Mouse (Mus musculus) MEL (cell line): ENCODE data around the gene Pabpn1.

Source experiments
- E2F4 ChIP-seq: IDR thresholded peaks from 2 replicates; pipeline ENCODE4 v1.6.1; 2011; ENCODE audit warnings: low read depth, low read length, improper control_type of control experiment, borderline replicate concordance
- GATA1 ChIP-seq: IDR thresholded peaks from 2 replicates; pipeline ENCODE4 v1.6.1; 2011; ENCODE audit warnings: low read depth, low read length, improper control_type of control experiment
- KAT2A ChIP-seq: conservative IDR thresholded peaks from 2 replicates; pipeline ENCODE4 v1.6.1; 2012; ENCODE audit warnings: low read depth, low read length, improper control_type of control experiment, inconsistent platforms
- MXI1 ChIP-seq: IDR thresholded peaks from 2 replicates; pipeline ENCODE4 v1.6.1; 2011; ENCODE audit warnings: mild to moderate bottlenecking, low read depth, low read length, improper control_type of control experiment
- MYB ChIP-seq: IDR thresholded peaks from 2 replicates; pipeline ENCODE4 v1.6.1; 2011; ENCODE audit warnings: mild to moderate bottlenecking, low read depth, low read length, improper control_type of control experiment
- POLR2A ChIP-seq, 2 experiments: IDR thresholded peaks; 2 replicates each; pipeline ENCODE4 v1.6.1; 2011 to 2012; ENCODE audit warnings: low read length in 2 of 2, mild to moderate bottlenecking in 2 of 2, control low read depth in 1 of 2, improper control_type of control experiment in 1 of 2, low read depth in 1 of 2, moderate library complexity in 1 of 2; ENCODE audit not compliant: control insufficient read depth in 1 of 2, insufficient read depth in 1 of 2, poor library complexity in 1 of 2
- RAD21 ChIP-seq: IDR thresholded peaks from 2 replicates; pipeline ENCODE4 v1.6.1; 2011; ENCODE audit warnings: mild to moderate bottlenecking, low read depth, low read length, improper control_type of control experiment
- ZKSCAN1 ChIP-seq: IDR thresholded peaks from 2 replicates; pipeline ENCODE4 v1.6.1; 2012; ENCODE audit warnings: low read depth, mild to moderate bottlenecking, inconsistent platforms, low read length, improper control_type of control experiment, moderate library complexity

DNA sequence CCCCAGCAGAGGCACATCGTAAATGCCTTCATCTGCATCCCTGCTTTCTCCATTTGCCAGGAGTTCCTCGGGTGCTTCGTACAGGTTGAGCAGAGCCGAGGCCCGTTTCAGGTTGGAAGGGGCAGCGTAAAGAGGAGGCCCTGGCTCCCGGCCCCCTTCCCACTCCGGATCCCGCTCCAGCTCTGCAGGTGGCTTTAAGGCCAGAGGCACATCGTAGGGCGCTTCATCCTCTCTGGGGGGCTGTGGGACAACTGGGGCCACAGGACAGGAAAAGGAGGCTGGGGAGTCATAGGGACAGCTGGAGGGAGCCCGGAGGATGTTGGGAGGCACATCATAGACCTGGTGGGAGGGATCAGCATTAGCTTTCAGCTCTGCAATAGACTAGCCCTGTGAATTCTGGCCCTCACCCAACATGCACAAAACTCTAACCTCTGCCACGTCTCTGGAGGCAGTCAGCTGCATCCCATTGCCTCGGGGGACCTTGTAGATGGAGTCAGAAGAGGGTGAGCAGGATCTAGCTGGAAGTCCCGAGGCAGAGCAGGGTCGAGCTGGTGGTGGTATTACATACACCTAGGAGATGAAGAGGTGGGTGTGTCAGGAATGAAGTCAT lies 27.9 kb downstream of the Pabpn1 start:
- TF ChIP-seq ZKSCAN1 (no peak), RAD21 (no peak), POLR2A (IDR thresholded peaks at IDR 0.05; ENCODE audit: control insufficient read depth in 1 of 2, insufficient read depth in 1 of 2, low read depth in 1 of 2, low read length in 2 of 2, poor library complexity in 1 of 2) (no peak), MYB (no peak), MXI1 (no peak), KAT2A (no peak), GATA1 (no peak), E2F4 (no peak)
